Mouse (Mus musculus): ENCODE results near the gene Ranbp6. TPM values are rescaled to one million over a fixed set of nuclear protein-coding genes. Genes with fewer than 3 reads are reported as not detected.
A peak's percentile ranks its signal among the peaks of the same experiment; 100 is the strongest.

The Ranbp6 gene
- 41.8 and 45.9 TPM in 2 replicates for polyA plus RNA-seq (2016; fragmentation: Nextera tagmentation; extraction: Ambion mirVana)

- 2% methylated on average over 47 of the region's 47 CpGs for WGBS
- Histone ChIP-seq H3K9me3 (replicated peaks) (no peaks in the 10 kb centered on the region), H3K9ac (peak within 1 kb of the TSS; percentile 76), H3K4me1 (peaks cover 25% of the 10 kb centered on the region), H3K4me2 (replicated peaks) (peak within 1 kb of the TSS; percentile 84), H3K4me3 (peak within 1 kb of the TSS; percentile 73), H3K27me3 (no peaks in the 10 kb centered on the region), H3K27ac (peak within 1 kb of the TSS; percentile 64), H3K36me3 (peaks cover 27% of the 10 kb centered on the region)
- ATAC-seq (ENCODE audit: low FRiP score): peak; percentile 96
Measured at GRCm38 (mm10) chr19:29812581-29813460, at the start of gene Ranbp6. Gene Ranbp6 (minus strand): TSS chr19:29812974.

DNA sequence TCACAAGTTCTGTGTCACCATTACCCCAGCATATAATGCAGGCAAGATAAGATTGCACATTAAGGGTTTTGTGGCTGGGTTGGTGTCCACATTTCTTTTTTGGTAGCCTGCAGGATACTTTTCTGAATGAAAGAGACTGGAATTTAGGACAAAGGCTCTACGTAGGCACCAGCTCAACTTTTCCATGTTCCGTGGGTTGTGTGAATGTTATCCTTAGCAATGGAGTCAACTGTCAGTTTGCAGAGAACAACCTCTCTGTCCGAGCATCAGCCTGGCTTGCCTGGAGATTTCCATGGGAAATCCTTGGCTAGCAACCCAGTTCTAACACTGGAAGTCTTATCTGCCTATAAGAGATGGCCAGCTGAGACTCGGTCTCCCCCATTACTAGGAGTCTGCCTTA, 48.0 kb upstream of the Ranbp6 start:
- Histone ChIP-seq H3K4me3 (no peak overlapping the region), H3K4me2 (replicated peaks) (no peak overlapping the region), H3K9ac (no peak overlapping the region), H3K27ac (no peak overlapping the region), H3K27me3 (no peaks in the 10 kb centered on the region), H3K36me3 (no peaks in the 10 kb centered on the region), H3K4me1 (no peaks in the 10 kb centered on the region), H3K9me3 (replicated peaks) (no peaks in the 10 kb centered on the region)
- 90% methylated on average over 4 of the region's 4 CpGs for WGBS
- ATAC-seq (ENCODE audit: low FRiP score): no peak

DNA sequence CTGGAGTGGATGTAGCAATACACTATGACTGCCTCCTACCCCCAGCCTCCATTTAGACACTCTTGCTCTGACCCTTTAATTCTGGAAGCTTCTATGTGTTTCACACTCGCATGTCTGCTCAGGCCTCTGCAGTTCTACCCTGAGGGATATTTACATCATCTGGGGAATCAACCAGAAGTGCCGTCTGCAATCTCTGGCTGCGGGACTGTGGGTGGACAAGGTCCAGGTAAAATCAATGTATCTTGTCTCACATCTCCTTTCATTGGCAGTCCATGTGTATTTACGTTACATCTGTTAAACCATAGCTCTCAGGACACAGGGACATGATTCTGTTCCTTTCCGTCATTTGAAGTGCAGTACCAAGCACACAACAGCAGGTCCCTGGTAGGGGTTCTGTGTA, 44.5 kb upstream of the Ranbp6 start:
- Histone ChIP-seq H3K36me3 (no peaks in the 10 kb centered on the region), H3K9me3 (replicated peaks) (no peaks in the 10 kb centered on the region), H3K4me3 (no peak overlapping the region), H3K27ac (no peak overlapping the region), H3K27me3 (no peaks in the 10 kb centered on the region), H3K9ac (no peak overlapping the region), H3K4me1 (no peaks in the 10 kb centered on the region), H3K4me2 (replicated peaks) (no peak overlapping the region)
- no peak for ATAC-seq (ENCODE audit: low FRiP score)
- 92% methylated on average over 5 of the region's 5 CpGs for WGBS

GRCm38 (mm10) chr19:29853711-29854110, 40.9 kb upstream of the Ranbp6 start:
- no peaks in the 10 kb centered on the region for H3K27me3 ChIP-seq
- no peak overlapping the region for H3K4me3 ChIP-seq
- H3K4me1 ChIP-seq: no peaks in the 10 kb centered on the region
- WGBS: 88% methylated on average over 5 of the region's 5 CpGs
- no peak overlapping the region for H3K27ac ChIP-seq
- H3K36me3 ChIP-seq: no peaks in the 10 kb centered on the region
- H3K4me2 ChIP-seq (replicated peaks): no peak overlapping the region
- no peak for ATAC-seq (ENCODE audit: low FRiP score)
- no peaks in the 10 kb centered on the region for H3K9me3 ChIP-seq (replicated peaks)
- H3K9ac ChIP-seq: no peak overlapping the region

DNA sequence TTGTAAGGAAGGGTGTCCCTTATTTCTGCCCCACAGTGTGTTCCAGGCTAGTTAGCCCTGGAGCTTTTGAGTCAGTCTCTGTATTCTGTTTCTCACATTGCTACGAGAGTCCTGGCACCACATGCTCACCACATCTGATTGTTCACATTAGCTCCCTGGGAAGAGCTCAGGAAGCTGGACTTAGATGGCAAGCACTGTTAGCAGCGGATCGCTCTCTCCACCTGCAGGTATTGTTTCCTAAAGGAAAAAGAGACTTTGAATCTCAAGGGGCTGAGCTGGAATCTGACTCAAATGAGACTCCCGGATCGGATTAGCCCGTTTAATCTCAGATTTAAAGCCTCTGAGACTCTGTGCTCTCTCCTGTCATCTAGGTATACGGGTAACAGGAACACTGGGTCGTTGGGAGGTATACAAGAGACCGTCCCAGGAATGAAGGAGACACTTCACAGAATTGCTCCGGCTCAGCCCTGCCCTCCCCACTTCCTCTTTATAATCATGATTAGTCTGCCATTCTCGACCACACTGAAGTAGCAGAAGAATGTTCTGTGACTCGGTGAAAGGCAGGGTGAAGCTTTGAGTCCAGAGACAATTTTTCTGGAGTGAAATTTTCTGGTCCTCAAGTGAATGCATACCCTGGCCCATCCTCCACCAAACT, 38.4 kb upstream of the Ranbp6 start:
- H3K4me1 ChIP-seq: no peaks in the 10 kb centered on the region
- H3K9me3 ChIP-seq (replicated peaks): no peaks in the 10 kb centered on the region
- no peak overlapping the region for H3K27ac ChIP-seq
- H3K36me3 ChIP-seq: no peaks in the 10 kb centered on the region
- H3K9ac ChIP-seq: no peak overlapping the region
- no peak for ATAC-seq (ENCODE audit: low FRiP score)
- H3K27me3 ChIP-seq: no peaks in the 10 kb centered on the region
- no peak overlapping the region for H3K4me3 ChIP-seq
- 66% methylated on average over 12 of the region's 12 CpGs for WGBS
- H3K4me2 ChIP-seq (replicated peaks): no peak overlapping the region

GRCm38 (mm10) chr19:29849924-29850551, 37.3 kb upstream of the Ranbp6 start:
- Histone ChIP-seq H3K36me3 (no peaks in the 10 kb centered on the region), H3K4me2 (replicated peaks) (no peak overlapping the region), H3K27ac (no peak overlapping the region), H3K9ac (no peak overlapping the region), H3K27me3 (no peaks in the 10 kb centered on the region), H3K9me3 (replicated peaks) (no peaks in the 10 kb centered on the region), H3K4me3 (no peak overlapping the region), H3K4me1 (no peaks in the 10 kb centered on the region)
- WGBS: 86% methylated on average over 11 of the region's 11 CpGs
- no peak for ATAC-seq (ENCODE audit: low FRiP score)

DNA sequence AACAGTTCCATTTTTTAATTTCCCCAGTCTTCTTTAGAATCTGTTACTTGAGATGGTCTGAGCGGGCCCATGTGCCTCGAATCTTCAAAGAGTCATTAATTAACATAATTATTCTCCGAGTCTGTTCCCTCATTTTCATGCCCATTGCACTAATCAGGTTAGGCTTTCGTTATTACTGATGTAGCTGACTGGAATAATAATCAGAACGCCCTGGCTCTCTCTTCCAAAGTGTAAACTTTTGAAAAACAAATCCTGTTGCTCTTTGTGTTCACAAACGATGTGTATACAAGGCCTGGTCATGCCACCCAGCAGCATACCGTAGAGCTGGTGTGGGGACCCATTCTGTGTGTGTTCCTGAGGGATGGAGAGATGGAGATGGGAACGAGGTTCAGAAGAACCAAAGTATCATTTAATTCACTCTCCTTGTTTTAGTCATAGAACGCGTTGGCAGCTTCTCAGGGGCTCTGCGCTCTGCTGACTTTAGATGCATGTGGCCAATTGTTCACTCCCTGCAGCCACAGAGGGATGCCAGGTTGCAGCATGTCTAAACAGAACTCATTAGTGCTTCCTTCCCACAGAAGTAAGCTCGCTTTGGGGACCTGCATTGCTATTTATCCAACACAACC, 31.4 kb upstream of the Ranbp6 start:
- no peak overlapping the region; the same call in 1 of the 2 replicates for H3K4me2 ChIP-seq (replicated peaks)
- H3K36me3 ChIP-seq: no peaks in the 10 kb centered on the region
- H3K4me1 ChIP-seq: peaks cover 13% of the 10 kb centered on the region
- no peak overlapping the region for H3K9ac ChIP-seq
- peak; percentile 89 for ATAC-seq (ENCODE audit: low FRiP score)
- peak overlapping the region; percentile 60 for H3K27ac ChIP-seq
- no peaks in the 10 kb centered on the region for H3K27me3 ChIP-seq
- no peak overlapping the region for H3K4me3 ChIP-seq
- 42% methylated on average over 12 of the region's 12 CpGs for WGBS
- no peaks in the 10 kb centered on the region for H3K9me3 ChIP-seq (replicated peaks)

GRCm38 (mm10) chr19:29843641-29844035, 30.9 kb upstream of the Ranbp6 start:
- Histone ChIP-seq H3K27me3 (no peaks in the 10 kb centered on the region), H3K9me3 (replicated peaks) (no peaks in the 10 kb centered on the region), H3K9ac (no peak overlapping the region), H3K4me2 (replicated peaks) (no peak overlapping the region; the same call in 1 of the 2 replicates), H3K27ac (peak overlapping the region; percentile 60), H3K4me1 (peaks cover 13% of the 10 kb centered on the region), H3K4me3 (no peak overlapping the region), H3K36me3 (no peaks in the 10 kb centered on the region)
- ATAC-seq (ENCODE audit: low FRiP score): peak; percentile 57
- WGBS: 34% methylated on average over 5 of the region's 5 CpGs

- H3K4me3 ChIP-seq: no peak overlapping the region
Measured at GRCm38 (mm10) chr19:29842973-29843372, 30.2 kb upstream of the Ranbp6 start.

GRCm38 (mm10) chr19:29840642-29841041, 27.9 kb upstream of the Ranbp6 start:
- no peak for ATAC-seq (ENCODE audit: low FRiP score)
- H3K9ac ChIP-seq: no peak overlapping the region
- no peaks in the 10 kb centered on the region for H3K9me3 ChIP-seq (replicated peaks)
- 96% methylated on average over 4 of the region's 4 CpGs for WGBS
- no peaks in the 10 kb centered on the region for H3K27me3 ChIP-seq
- H3K4me3 ChIP-seq: no peak overlapping the region
- H3K4me2 ChIP-seq (replicated peaks): no peak overlapping the region
- peaks cover 13% of the 10 kb centered on the region for H3K4me1 ChIP-seq
- H3K27ac ChIP-seq: no peak overlapping the region
- no peaks in the 10 kb centered on the region for H3K36me3 ChIP-seq

More at GRCm38 (mm10) chr19:29842973-29843372, 30.2 kb upstream of the Ranbp6 start:
- H3K27ac ChIP-seq: 0 out of 2 replicates have a peak overlapping the region, but pooled peaks have one; percentile 60
- no peaks in the 10 kb centered on the region for H3K36me3 ChIP-seq
- ATAC-seq (ENCODE audit: low FRiP score): no peak
- H3K9me3 ChIP-seq (replicated peaks): no peaks in the 10 kb centered on the region
- no peak overlapping the region for H3K9ac ChIP-seq
- peaks cover 13% of the 10 kb centered on the region for H3K4me1 ChIP-seq
- no peak overlapping the region for H3K4me2 ChIP-seq (replicated peaks)
- no peaks in the 10 kb centered on the region for H3K27me3 ChIP-seq
- 77% methylated on average over 8 of the region's 8 CpGs for WGBS

- H3K27me3 ChIP-seq: no peaks in the 10 kb centered on the region
- WGBS: 85% methylated on average over 3 of the region's 3 CpGs
- no peak for ATAC-seq (ENCODE audit: low FRiP score)
Measured at GRCm38 (mm10) chr19:29838636-29839135, 25.9 kb upstream of the Ranbp6 start.

DNA sequence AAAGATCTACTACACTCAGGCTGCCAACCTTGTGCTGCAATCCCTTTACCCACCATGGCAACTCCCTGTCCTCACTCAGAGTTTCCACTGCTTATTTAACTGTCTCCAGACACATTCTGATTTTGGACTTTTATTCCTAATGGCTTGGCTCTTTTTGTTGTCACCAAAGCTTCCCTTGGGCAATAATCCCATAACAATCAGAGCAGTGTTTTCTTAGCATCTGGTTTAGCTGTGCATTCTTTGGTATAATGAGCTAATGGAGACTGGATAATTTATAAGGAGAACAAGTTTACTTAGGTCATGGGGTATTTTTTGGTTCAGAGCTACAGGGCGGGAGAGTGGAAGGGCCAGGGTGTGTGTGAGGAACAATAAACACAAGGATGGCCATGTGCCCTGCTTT, 25.4 kb upstream of the Ranbp6 start:
- no peaks in the 10 kb centered on the region for H3K27me3 ChIP-seq
- 86% methylated on average over 1 of the region's 1 CpGs for WGBS

More at GRCm38 (mm10) chr19:29838636-29839135, 25.9 kb upstream of the Ranbp6 start:
- no peaks in the 10 kb centered on the region for H3K36me3 ChIP-seq
- no peak overlapping the region for H3K4me2 ChIP-seq (replicated peaks)
- no peaks in the 10 kb centered on the region for H3K9me3 ChIP-seq (replicated peaks)
- H3K9ac ChIP-seq: no peak overlapping the region
- H3K4me1 ChIP-seq: peaks cover 3% of the 10 kb centered on the region; the same call in 1 of the 2 replicates
- H3K4me3 ChIP-seq: no peak overlapping the region
- H3K27ac ChIP-seq: no peak overlapping the region

More for the DNA sequence above, 25.4 kb upstream of the Ranbp6 start:
- Histone ChIP-seq H3K36me3 (no peaks in the 10 kb centered on the region), H3K4me2 (replicated peaks) (no peak overlapping the region), H3K4me1 (no peaks in the 10 kb centered on the region), H3K9me3 (replicated peaks) (no peaks in the 10 kb centered on the region), H3K4me3 (no peak overlapping the region), H3K27ac (no peak overlapping the region), H3K9ac (no peak overlapping the region)
- ATAC-seq (ENCODE audit: low FRiP score): no peak
